Mouse (Mus musculus) myocyte (in vitro differentiated cells): ENCODE measurements around the gene Mthfd2.

Experiments used
- CEBPB ChIP-seq: IDR thresholded peaks from 2 replicates; pipeline ENCODE4 v1.6.1; 2011; ENCODE audit warnings: mild to moderate bottlenecking, moderate library complexity; ENCODE audit not compliant: poor library complexity, insufficient read depth, severe bottlenecking
- E2F4 ChIP-seq: IDR thresholded peaks from one replicate; pipeline ENCODE4 v1.6.1; 2011; ENCODE audit warnings: mild to moderate bottlenecking, control low read depth, moderate library complexity; ENCODE audit not compliant: insufficient read depth
- MAX ChIP-seq: IDR thresholded peaks from one replicate; pipeline ENCODE4 v1.6.1; 2011; ENCODE audit warnings: low read depth, mild to moderate bottlenecking, control low read depth
- MYOD1 ChIP-seq, 3 experiments: IDR thresholded peaks; one replicate each; pipeline ENCODE4 v1.6.1; 2011; ENCODE audit warnings: control low read depth in 2 of 3, low read depth in 2 of 3, mild to moderate bottlenecking in 2 of 3, moderate library complexity in 1 of 3; ENCODE audit not compliant: insufficient read length in 2 of 3, control insufficient read depth in 1 of 3
- MYOG ChIP-seq, 3 experiments: IDR thresholded peaks; one replicate each; pipeline ENCODE4 v1.6.1; 2011; ENCODE audit warnings: control low read depth in 2 of 3, low read depth in 2 of 3, mild to moderate bottlenecking in 2 of 3; ENCODE audit not compliant: insufficient read length in 2 of 3, control insufficient read depth in 1 of 3, insufficient read depth in 1 of 3
- POLR2A ChIP-seq: IDR thresholded peaks from one replicate; pipeline ENCODE4 v1.6.1; 2011; ENCODE audit warnings: low read depth, mild to moderate bottlenecking, control low read depth, moderate library complexity; ENCODE audit not compliant: insufficient read length
- POLR2AphosphoS2 ChIP-seq: IDR thresholded peaks from one replicate; pipeline ENCODE4 v1.6.1; 2011; ENCODE audit warnings: low read depth, control low read depth; ENCODE audit not compliant: insufficient read length
- REST ChIP-seq: IDR thresholded peaks from one replicate; pipeline ENCODE4 v1.6.1; 2011; ENCODE audit warnings: mild to moderate bottlenecking, control low read depth, moderate library complexity; ENCODE audit not compliant: insufficient read depth, insufficient read length
- SRF ChIP-seq: IDR thresholded peaks from one replicate; pipeline ENCODE4 v1.6.1; 2011; ENCODE audit warnings: low read depth; ENCODE audit not compliant: control insufficient read depth, insufficient read length
- TCF12 ChIP-seq: IDR thresholded peaks from one replicate; pipeline ENCODE4 v1.6.1; 2011; ENCODE audit warnings: mild to moderate bottlenecking, control low read depth; ENCODE audit not compliant: poor library complexity, insufficient read depth, severe bottlenecking
- TCF3 ChIP-seq: IDR thresholded peaks from one replicate; pipeline ENCODE4 v1.6.1; 2011; ENCODE audit warnings: low read depth, control low read depth; ENCODE audit not compliant: insufficient read length
- USF1 ChIP-seq: IDR thresholded peaks from one replicate; pipeline ENCODE4 v1.6.1; 2011; ENCODE audit warnings: low read depth, mild to moderate bottlenecking, control low read depth, moderate library complexity

DNA sequence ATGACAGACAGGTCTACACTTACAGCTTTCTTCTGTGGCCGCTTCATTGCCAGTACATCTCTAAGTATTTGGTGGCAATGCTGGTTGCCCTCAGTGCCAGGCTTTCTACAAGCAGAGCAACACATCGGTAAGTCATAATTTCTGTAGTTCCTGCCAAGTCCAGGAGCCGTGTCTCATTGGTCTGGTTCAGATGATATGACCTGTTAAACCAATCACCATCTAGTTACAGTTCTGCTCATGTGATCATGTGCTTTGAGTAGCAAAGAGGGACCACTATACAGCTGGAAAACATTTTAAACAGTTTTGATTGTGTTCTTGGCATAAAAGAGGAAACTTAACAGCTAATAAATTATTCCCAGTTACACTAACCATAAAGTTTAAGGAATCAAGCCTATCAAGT is 22.2 kb upstream of the Mthfd2 start:
- TF ChIP-seq E2F4 = no peak
- TF ChIP-seq POLR2A = no peak
- TF ChIP-seq MYOG (IDR thresholded peaks at IDR 0.05; ENCODE audit: control insufficient read depth in 1 of 3, insufficient read depth in 1 of 3, insufficient read length in 2 of 3, low read depth in 2 of 3) = no peak
- TF ChIP-seq TCF3 = no peak
- TF ChIP-seq MYOD1 (IDR thresholded peaks at IDR 0.05; ENCODE audit: control insufficient read depth in 1 of 3, insufficient read length in 2 of 3, low read depth in 2 of 3) = no peak
- TF ChIP-seq MAX = no peak
- TF ChIP-seq USF1 = peak; percentile 21
- TF ChIP-seq REST = no peak
- no peak for TF ChIP-seq TCF12
- no peak for TF ChIP-seq POLR2AphosphoS2
- no peak for TF ChIP-seq CEBPB
- no peak for TF ChIP-seq SRF
